In the genomic region with DNA sequence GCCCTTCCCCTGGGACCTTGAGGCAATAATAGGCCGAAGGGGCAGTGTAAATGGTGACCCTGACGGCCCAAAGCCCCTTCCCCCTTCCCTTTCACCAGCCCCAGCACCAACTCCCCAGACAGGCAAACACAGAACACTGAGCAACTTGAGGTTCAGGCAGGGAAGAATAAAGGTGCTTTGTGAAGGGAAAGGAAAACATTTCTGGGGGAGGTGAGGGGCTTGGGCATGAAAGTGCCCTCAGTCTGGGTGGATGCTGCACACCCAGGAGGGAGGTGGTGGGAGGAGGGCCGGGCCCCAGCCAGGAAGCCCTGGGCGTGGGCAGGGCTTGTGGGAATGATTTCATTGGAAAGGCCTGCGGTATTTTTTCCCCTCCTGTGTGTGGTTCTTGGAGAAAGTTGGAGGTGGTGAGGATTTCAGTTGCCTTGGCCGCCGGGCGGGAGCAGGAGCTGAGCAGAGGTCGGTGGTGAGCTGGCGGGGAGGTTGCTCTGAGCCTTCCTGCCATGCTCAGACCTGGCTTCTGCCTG, we compare ENCODE assay signal across 9 mouse cellular contexts. TPM values are rescaled to one million over a fixed set of nuclear protein-coding genes. Genes with fewer than 3 reads are reported as not detected.
A peak's percentile ranks its signal among the peaks of the same experiment; 100 is the strongest.
DNase-seq lines count a peak whose midpoint lies in the region; ATAC-seq lines count a peak whose summit lies in the region.
"Had no signal": no experiment of that assay in that cellular context is flagged by ENCODE, and none has a peak within 500 bp of the region (broad histone marks: within the 10 kb centered on the region; RNA-seq: fewer than 3 reads in every experiment).

No protein-coding gene starts in this region.

- ATAC-seq in hindbrain, embryonic 12.5 days (ENCODE audit: low FRiP score) = no peak
- no peak for ATAC-seq in cerebellum, adult (ENCODE audit: insufficient number of reproducible peaks, low FRiP score, low TSS enrichment)

- peaks cover 8% of the 10 kb centered on the region; the same call in 1 of the 2 replicates for H3K4me1 ChIP-seq in hindbrain, embryonic 12.5 days

- H3K36me3 ChIP-seq in hindbrain, embryonic 12.5 days = peaks cover 39% of the 10 kb centered on the region

- WGBS in hindbrain, embryonic 12.5 days = 48% methylated on average over 10 of the region's 10 CpGs

- no peaks in the 10 kb centered on the region for H3K9me3 ChIP-seq in hindbrain, embryonic 12.5 days (replicated peaks)

- peak overlapping the region; percentile 27; the same call in 1 of the 2 replicates for H3K9ac ChIP-seq in hindbrain, embryonic 12.5 days

- no peaks in the 10 kb centered on the region for H3K27me3 ChIP-seq in hindbrain, embryonic 12.5 days
- H3K27me3 ChIP-seq: CH12.LX had no signal

- H3K27ac ChIP-seq in hindbrain, embryonic 12.5 days = peak overlapping the region; percentile 76

- peak overlapping the region; percentile 26 for H3K4me3 ChIP-seq in hindbrain, embryonic 12.5 days

- DNase-seq in gastrocnemius, postnatal 10 days = peak; percentile 25
- no peak for DNase-seq in gastrocnemius, adult 8-10 months (ENCODE audit: low spot score in 2 of 2)
- peak; percentile 87 for DNase-seq in 3134 (ENCODE audit: extremely low read depth, insufficient read length, low spot score)
- peak; percentile 91 for DNase-seq in fibroblast of lung, adult 2 months (ENCODE audit: low read depth)
- peak; percentile 31 to 50 for DNase-seq in right cerebral cortex, postnatal 36 days (ENCODE audit: low spot score in 2 of 2)
- no peak for DNase-seq in kidney, adult 18-20 months

- H3K4me2 ChIP-seq in hindbrain, embryonic 12.5 days (replicated peaks) = peak overlapping the region; percentile 33

RNA-seq across cellular contexts. Expression of a gene that starts 43.6 kb away (rescaled TPM):
- total RNA-seq in gastrocnemius, postnatal 10 days (2021) = 100 to 1,000 TPM; 125 to 128 TPM
- 100 to 1,000 TPM; 151 to 170 (median 165) TPM for total RNA-seq in gastrocnemius, adult 8-10 months (2022)
- polyA plus RNA-seq in hindbrain, embryonic 12.5 days (2016; fragmentation: Nextera tagmentation; extraction: Ambion mirVana) = 291 and 295 TPM in 2 replicates

Comparison
In these comparisons a context has a peak if more than half of its experiments do, and no peak if none do; other contexts are left out.
1. DNase-seq: peak in gastrocnemius, postnatal 10 days (single experiment), 3134 (single experiment), fibroblast of lung, adult 2 months (single experiment) and right cerebral cortex, postnatal 36 days (2 of 2); none in gastrocnemius, adult 8-10 months (0 of 2) and kidney, adult 18-20 months (single experiment).